In genomic region chr2:153665401-153665800, GRCm38 (mm10) we compare ENCODE assay signal across 29 mouse cellular contexts. TPM values are rescaled to one million over a fixed set of nuclear protein-coding genes. Genes with fewer than 3 reads are reported as not detected.
DNase-seq lines count a peak whose midpoint lies in the region; ATAC-seq and TF ChIP-seq lines count a peak whose summit lies in the region.
"Had no signal": no experiment of that assay in that cellular context is flagged by ENCODE, and none has a peak within 500 bp of the region (broad histone marks: within the 10 kb centered on the region; RNA-seq: fewer than 3 reads in every experiment).

No protein-coding gene starts in this region.

- no peaks in the 10 kb centered on the region for H3K4me1 ChIP-seq in kidney, adult 2 months (ENCODE audit: control insufficient read depth, insufficient read depth, low read length)
- H3K4me1 ChIP-seq in kidney, embryonic 16.5 days (ENCODE audit: insufficient read depth, low read length) = no peaks in the 10 kb centered on the region
- no peaks in the 10 kb centered on the region for H3K4me1 ChIP-seq in kidney, embryonic 14.5 days (ENCODE audit: control insufficient read depth, insufficient read depth, low read length)
- H3K4me1 ChIP-seq: embryonic facial prominence, embryonic 12.5 days; embryonic facial prominence, embryonic 15.5 days; forebrain, embryonic 12.5 days had no signal

- no peaks in the 10 kb centered on the region; the same call in 1 of the 2 replicates for H3K36me3 ChIP-seq in kidney, adult 2 months (ENCODE audit: control insufficient read depth, insufficient read depth, low read length)
- H3K36me3 ChIP-seq in kidney, embryonic 16.5 days (ENCODE audit: insufficient read depth, low read length) = peaks cover 16% of the 10 kb centered on the region; the same call in 1 of the 2 replicates
- peaks cover 20% of the 10 kb centered on the region; the same call in 1 of the 2 replicates for H3K36me3 ChIP-seq in kidney, embryonic 14.5 days (ENCODE audit: control insufficient read depth, insufficient read depth, low read length)

- H3K9ac ChIP-seq in kidney, embryonic 16.5 days (replicated peaks; ENCODE audit: low read length) = no peak overlapping the region
- no peak overlapping the region for H3K9ac ChIP-seq in kidney, embryonic 14.5 days (ENCODE audit: low read depth, low read length)
- H3K9ac ChIP-seq: embryonic facial prominence, embryonic 12.5 days; embryonic facial prominence, embryonic 15.5 days; forebrain, embryonic 12.5 days had no signal

- H3K4me2 ChIP-seq in kidney, embryonic 16.5 days (replicated peaks; ENCODE audit: low read depth, low read length) = no peak overlapping the region
- no peak overlapping the region for H3K4me2 ChIP-seq in kidney, embryonic 14.5 days (replicated peaks; ENCODE audit: low read depth, low read length)
- H3K4me2 ChIP-seq: embryonic facial prominence, embryonic 12.5 days; embryonic facial prominence, embryonic 15.5 days; forebrain, embryonic 12.5 days had no signal

- H3K27me3 ChIP-seq in kidney, adult 2 months (replicated peaks; ENCODE audit: control insufficient read depth, insufficient read depth, low read length) = no peaks in the 10 kb centered on the region
- H3K27me3 ChIP-seq in kidney, embryonic 16.5 days (ENCODE audit: insufficient read depth, low read length) = no peaks in the 10 kb centered on the region
- H3K27me3 ChIP-seq in kidney, embryonic 14.5 days (ENCODE audit: control insufficient read depth, insufficient read depth, low read length) = no peaks in the 10 kb centered on the region
- H3K27me3 ChIP-seq: CH12.LX; embryonic facial prominence, embryonic 12.5 days; embryonic facial prominence, embryonic 15.5 days; forebrain, embryonic 12.5 days had no signal

- no peak for TF ChIP-seq POLR2A in kidney, adult 2 months (IDR thresholded peaks at IDR 0.05; ENCODE audit: low read depth, low read length)

- H3K27ac ChIP-seq in kidney, adult 2 months (ENCODE audit: insufficient read depth, low read depth, low read length) = no peak overlapping the region
- no peak overlapping the region for H3K27ac ChIP-seq in kidney, embryonic 16.5 days (ENCODE audit: low read length)
- H3K27ac ChIP-seq in kidney, embryonic 14.5 days (ENCODE audit: low read depth, low read length) = no peak overlapping the region
- H3K27ac ChIP-seq: embryonic facial prominence, embryonic 12.5 days; embryonic facial prominence, embryonic 15.5 days; forebrain, embryonic 10.5 days; forebrain, embryonic 12.5 days had no signal

- ATAC-seq in kidney, embryonic 16.5 days (ENCODE audit: low FRiP score, low TSS enrichment) = no peak
- ATAC-seq in kidney, embryonic 14.5 days (ENCODE audit: low FRiP score, low TSS enrichment) = no peak
- ATAC-seq: CD4-positive, CD25-positive, alpha-beta regulatory T cell, adult 4 months; forebrain, embryonic 14.5 days; forebrain, embryonic 16.5 days had no signal

- 63% methylated on average over 7 of the region's 7 CpGs for WGBS in kidney, adult 2 months
- 74% methylated on average over 7 of the region's 7 CpGs for WGBS in kidney, embryonic 16.5 days
- 87% methylated on average over 7 of the region's 7 CpGs for WGBS in kidney, embryonic 14.5 days

- DNase-seq in kidney, adult 2 months = peak; percentile 20
- peak; percentile 58 for DNase-seq in kidney, postnatal 10 days
- DNase-seq in 3T3-L1 (ENCODE audit: low read depth, low spot score) (peak; percentile 20), NIH3T3 (ENCODE audit: low read depth) (peak; percentile 22)
- no peak for DNase-seq in frontal cortex, postnatal 25 days (ENCODE audit: low spot score in 2 of 2)
- no peak for DNase-seq in urinary bladder, postnatal 25 days (ENCODE audit: low spot score)
- DNase-seq: adrenal gland, adult 2 months; adrenal gland, postnatal 10 days; adrenal gland, postnatal 25 days; B cell, adult 2 months; cerebellum, adult 11 months; cerebellum, adult 18-20 months; cerebellum, adult 8-10 months; cerebellum, adult 9-11 months; cerebellum, postnatal 14 days; cerebellum, postnatal 36 days; embryo, embryonic 11 days had no signal

- no peaks in the 10 kb centered on the region for H3K9me3 ChIP-seq in kidney, embryonic 16.5 days (ENCODE audit: low read length)
- no peaks in the 10 kb centered on the region for H3K9me3 ChIP-seq in kidney, embryonic 14.5 days (ENCODE audit: control insufficient read depth, low read length)
- H3K9me3 ChIP-seq: embryonic facial prominence, embryonic 12.5 days; embryonic facial prominence, embryonic 15.5 days; forebrain, embryonic 10.5 days; forebrain, embryonic 12.5 days; G1E had no signal

- no peak for TF ChIP-seq CTCF in kidney, adult 2 months (conservative IDR thresholded peaks at IDR 0.05; ENCODE audit: insufficient read depth, insufficient read length, low read depth, low read length)

- H3K4me3 ChIP-seq in kidney, adult 2 months (ENCODE audit: insufficient read depth, low read depth, low read length) = no peak overlapping the region
- no peak overlapping the region for H3K4me3 ChIP-seq in kidney, embryonic 16.5 days (ENCODE audit: low read length)
- H3K4me3 ChIP-seq in kidney, embryonic 14.5 days (ENCODE audit: low read length) = no peak overlapping the region
- H3K4me3 ChIP-seq: embryonic facial prominence, embryonic 12.5 days; embryonic facial prominence, embryonic 15.5 days; erythroblast, embryonic 14.5 days; forebrain, embryonic 10.5 days; forebrain, embryonic 12.5 days had no signal

RNA-seq across cellular contexts. Expression of gene Dnmt3b, which starts 16.2 kb away (rescaled TPM):
- polyA plus RNA-seq in kidney, adult 2 months (2012; rRNA removed) = 1.3 and 1.7 TPM in 2 replicates
- polyA plus RNA-seq in kidney, embryonic 16.5 days (2015; fragmentation: Nextera tagmentation; extraction: Ambion mirVana) = 17.3 and 18.1 TPM in 2 replicates
- 13.3 and 20.2 TPM in 2 replicates for polyA plus RNA-seq in kidney, embryonic 14.5 days (2014; fragmentation: Nextera tagmentation; extraction: Ambion mirVana)

RNA-seq across cellular contexts. Expression of gene Dnmt3c, which starts 31.1 kb away (rescaled TPM):
- 0.07 TPM in 1 of 2 replicates, not detected in the other for polyA plus RNA-seq in kidney, adult 2 months (2012; rRNA removed)
- not detected in 2 replicates for polyA plus RNA-seq in kidney, embryonic 16.5 days (2015; fragmentation: Nextera tagmentation; extraction: Ambion mirVana)
- not detected in 2 replicates for polyA plus RNA-seq in kidney, embryonic 14.5 days (2014; fragmentation: Nextera tagmentation; extraction: Ambion mirVana)
- polyA plus RNA-seq: CD4-positive, CD25-positive, alpha-beta regulatory T cell, adult 4 months; embryonic facial prominence, embryonic 12.5 days; embryonic facial prominence, embryonic 15.5 days; erythroblast, embryonic 14.5 days; forebrain, embryonic 10.5 days; forebrain, embryonic 12.5 days; forebrain, embryonic 16.5 days had no signal

RNA-seq across cellular contexts. Expression of gene Commd7, which starts 32.8 kb away (rescaled TPM):
- 14.5 and 22.3 TPM in 2 replicates for polyA plus RNA-seq in kidney, adult 2 months (2012; rRNA removed)
- polyA plus RNA-seq in kidney, embryonic 16.5 days (2015; fragmentation: Nextera tagmentation; extraction: Ambion mirVana) = 84.2 and 87.4 TPM in 2 replicates
- polyA plus RNA-seq in kidney, embryonic 14.5 days (2014; fragmentation: Nextera tagmentation; extraction: Ambion mirVana) = 64.9 and 78.0 TPM in 2 replicates

Comparison
In these comparisons a context has a peak if more than half of its experiments do, and no peak if none do; other contexts are left out.
1. DNase-seq: peak in kidney, adult 2 months (single experiment), kidney, postnatal 10 days (single experiment), 3T3-L1 (single experiment) and NIH3T3 (single experiment); none in frontal cortex, postnatal 25 days (0 of 2) and urinary bladder, postnatal 25 days (single experiment).